Mouse (Mus musculus): ENCODE results near the gene D17Wsu92e.

DNA sequence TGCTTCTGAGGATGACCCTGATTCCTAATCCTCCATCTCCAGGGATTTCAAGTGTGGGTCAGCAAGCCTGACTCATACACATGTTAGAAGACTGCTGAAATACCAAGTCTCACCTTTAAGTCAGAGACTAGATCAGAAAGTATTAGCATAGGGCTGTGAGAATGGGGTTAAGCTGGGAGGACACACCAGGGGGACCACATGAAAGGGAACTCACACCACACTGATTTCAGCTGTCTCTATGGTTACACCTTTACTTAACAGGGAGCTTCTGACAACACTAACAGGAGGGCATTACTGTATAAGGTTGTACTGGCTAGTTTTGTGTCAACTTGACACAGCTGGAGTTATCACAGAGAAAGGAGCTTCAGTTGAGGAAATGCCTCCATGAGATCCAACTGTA lies 5.8 kb downstream of the D17Wsu92e start:
- TF ChIP-seq CTCF (IDR thresholded peaks at IDR 0.05; ENCODE audit: low read depth), result no peak
- no peak for TF ChIP-seq EP300 (IDR thresholded peaks at IDR 0.05; ENCODE audit: low read depth)

All from liver, embryonic 14.5 days (tissue).